Mouse (Mus musculus) olfactory bulb, adult 2 months (tissue): ENCODE results near the gene Sync.

ENCODE experiments used
- CTCF ChIP-seq: fragments of 200-500 bp; IDR thresholded peaks from 2 replicates; pipeline ENCODE4 v1.5.1; 2012; ENCODE audit warnings: low read depth, mild to moderate bottlenecking, low read length, moderate library complexity; ENCODE audit not compliant: insufficient read depth
- POLR2A ChIP-seq: fragments of 200-500 bp; IDR thresholded peaks from 2 replicates; pipeline ENCODE4 v1.6.1; 2012; ENCODE audit warnings: mild to moderate bottlenecking, low read depth, low read length, moderate library complexity; ENCODE audit not compliant: insufficient read depth

GRCm38 (mm10) chr4:129287472-129287981 lies at the start of gene Sync:
- TF ChIP-seq CTCF: no peak
- no peak for TF ChIP-seq POLR2A
